Mouse (Mus musculus) midbrain, postnatal 0 days (tissue): ENCODE measurements at regions not wholly inside any gene's neighbourhood (a gene's known extent, or its start where the extent isn't known, plus 50 kb on each side); places are given as distances from the start of the nearest gene placed in this dataset.

ENCODE experiments used
- ATAC-seq: fragments of 200-750 bp; cut with Nextera tagmentation; 2 replicates; pipeline ENCODE4 v1.8.0; 2017; ENCODE audit warnings: moderate number of reproducible peaks, mild to moderate bottlenecking, moderate TSS enrichment, moderate library complexity; ENCODE audit not compliant: low FRiP score
- DNase-seq: peaks from one replicate; pipeline ENCODE4 v3.0.0-alpha.2; 2015; ENCODE audit warnings: low spot score
- H3K27ac ChIP-seq: fragments of 300-500 bp; sonication (generic); 2 replicates; pipeline ENCODE4 v1.5.1; 2014; ENCODE audit warnings: low read depth, mild to moderate bottlenecking, low read length, mixed read lengths
- H3K27me3 ChIP-seq: fragments of 300-500 bp; sonication (generic); 2 replicates; pipeline ENCODE4 v1.6.1; 2014; ENCODE audit warnings: low read length, control low read depth, mixed read lengths; ENCODE audit not compliant: insufficient read depth
- H3K36me3 ChIP-seq: fragments of 300-500 bp; sonication (generic); 2 replicates; pipeline ENCODE4 v1.6.1; 2014; ENCODE audit warnings: low read length, control low read depth, mixed read lengths; ENCODE audit not compliant: insufficient read depth
- H3K4me1 ChIP-seq: fragments of 300-500 bp; sonication (generic); 2 replicates; pipeline ENCODE4 v1.6.1; 2014; ENCODE audit warnings: mild to moderate bottlenecking, control low read depth, antibody characterized with exemption, low read length, mixed read lengths; ENCODE audit not compliant: insufficient read depth
- H3K4me2 ChIP-seq: fragments of 300-500 bp; sonication (generic); 2 replicates; pipeline ENCODE4 v1.6.1; 2014; ENCODE audit warnings: low read depth, mild to moderate bottlenecking, low read length, mixed read lengths; ENCODE audit not compliant: poor library complexity, severe bottlenecking
- H3K4me3 ChIP-seq: fragments of 300-500 bp; sonication (generic); 2 replicates; pipeline ENCODE4 v1.5.1; 2014; ENCODE audit warnings: low read depth, mild to moderate bottlenecking, low read length, moderate library complexity
- H3K9ac ChIP-seq: fragments of 300-500 bp; sonication (generic); replicated peaks from 2 replicates; pipeline ENCODE4 v1.6.1; 2014; ENCODE audit warnings: mild to moderate bottlenecking, low read length, moderate library complexity, mixed read lengths; ENCODE audit not compliant: poor library complexity, severe bottlenecking
- H3K9me3 ChIP-seq: fragments of 300-500 bp; sonication (generic); 2 replicates; pipeline ENCODE4 v1.6.1; 2016; ENCODE audit warnings: low read length, control low read depth
- CTCF ChIP-seq: IDR thresholded peaks from 2 replicates; pipeline ENCODE4 v1.5.1; 2016; ENCODE audit warnings: antibody characterized with exemption, mild to moderate bottlenecking
- WGBS: fragments of 180-500 bp; shearing (Covaris S2); extraction: QIAGEN DNeasy Blood & Tissue Kit; methylation state at CpG from one replicate; pipeline ENCODE4 v1.1.7; 2014; 5-methylcytosine and 5-hydroxymethylcytosine counted together

DNA sequence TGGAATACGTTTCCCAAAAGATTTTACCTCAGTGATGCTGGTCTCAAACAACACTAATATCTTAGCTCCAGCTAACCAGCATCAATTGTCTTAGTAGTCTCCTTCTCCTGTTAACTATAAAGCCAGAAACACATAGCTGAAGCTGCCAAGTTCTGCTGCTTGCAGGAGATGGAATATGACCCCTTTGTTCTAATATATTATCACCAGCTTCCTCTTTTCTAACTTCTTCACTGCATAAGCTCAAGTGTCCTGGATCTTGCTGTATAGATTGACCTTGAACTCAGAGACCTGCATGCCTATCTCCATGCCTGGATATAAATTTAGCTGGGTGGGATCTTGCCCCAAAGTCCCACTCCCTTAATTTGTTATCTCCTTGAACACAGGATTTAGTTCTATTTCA lies 94.8 kb downstream of the Rbm46 start:
- no peaks in the 10 kb centered on the region for H3K36me3 ChIP-seq
- no peak overlapping the region for H3K9ac ChIP-seq
- 79% methylated on average over 1 of the region's 1 CpGs for WGBS
- no peak for TF ChIP-seq CTCF
- H3K4me3 ChIP-seq, result no peak overlapping the region
- no peak overlapping the region for H3K27ac ChIP-seq
- no peaks in the 10 kb centered on the region for H3K9me3 ChIP-seq
- no peaks in the 10 kb centered on the region for H3K27me3 ChIP-seq
- H3K4me2 ChIP-seq, result no peak overlapping the region
- no peaks in the 10 kb centered on the region for H3K4me1 ChIP-seq
- DNase-seq (no peak), ATAC-seq (no peak)

DNA sequence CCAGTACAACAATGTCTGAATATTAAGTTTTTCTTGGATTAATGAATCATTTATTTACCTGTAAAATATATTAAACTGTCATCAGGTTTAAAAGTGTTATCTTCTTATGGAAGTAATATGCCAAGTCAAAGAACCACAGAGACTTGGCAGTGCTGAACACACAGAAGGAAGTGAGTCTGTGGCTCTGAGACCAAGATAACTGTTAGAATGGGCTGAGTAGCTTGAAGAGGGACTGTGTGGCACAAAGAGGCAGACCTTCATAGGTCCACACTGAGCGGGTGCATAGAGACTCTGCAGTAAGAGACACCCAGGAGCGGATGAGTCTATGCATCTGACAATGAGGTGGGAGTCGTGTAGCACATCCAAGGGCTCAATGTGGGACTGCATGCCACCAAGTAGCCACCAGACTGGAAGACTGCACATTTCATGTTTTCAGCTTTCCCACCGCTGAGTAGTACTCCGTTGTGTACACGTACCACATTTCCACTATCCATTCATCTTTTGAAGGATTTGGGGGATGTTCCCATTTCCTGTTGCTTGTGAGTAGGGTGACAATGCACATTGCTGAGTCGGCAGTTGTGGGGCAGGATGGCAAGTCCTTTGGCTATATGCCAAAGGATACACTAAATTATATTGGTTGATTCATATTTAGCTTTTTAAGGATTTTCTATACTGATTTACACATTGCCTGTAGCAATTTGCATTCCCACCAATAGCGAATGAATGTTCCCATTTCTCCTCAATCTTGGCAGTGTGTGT lies 105.6 kb downstream of the Rbm46 start:
- no peak overlapping the region for H3K9ac ChIP-seq
- DNase-seq (no peak), ATAC-seq (no peak)
- 93% methylated on average over 8 of the region's 8 CpGs for WGBS
- H3K27ac ChIP-seq, result no peak overlapping the region
- no peaks in the 10 kb centered on the region for H3K4me1 ChIP-seq
- no peaks in the 10 kb centered on the region for H3K36me3 ChIP-seq
- H3K4me3 ChIP-seq, result no peak overlapping the region
- no peaks in the 10 kb centered on the region for H3K27me3 ChIP-seq
- no peak overlapping the region for H3K4me2 ChIP-seq
- H3K9me3 ChIP-seq, result no peaks in the 10 kb centered on the region
- TF ChIP-seq CTCF, result no peak

GRCm38 (mm10) chr3:82767484-82767883 lies 108.8 kb downstream of the Rbm46 start:
- DNase-seq (no peak), ATAC-seq (no peak)
- Histone ChIP-seq H3K4me2 (no peak overlapping the region), H3K27ac (no peak overlapping the region), H3K4me1 (no peaks in the 10 kb centered on the region), H3K9me3 (no peaks in the 10 kb centered on the region), H3K9ac (no peak overlapping the region), H3K36me3 (no peaks in the 10 kb centered on the region), H3K27me3 (no peaks in the 10 kb centered on the region), H3K4me3 (no peak overlapping the region)
- no peak for TF ChIP-seq CTCF
- WGBS, result 74% methylated on average over 5 of the region's 5 CpGs

GRCm38 (mm10) chr3:82759946-82760345 lies 116.3 kb downstream of the Rbm46 start:
- ATAC-seq (no peak), DNase-seq (no peak)
- TF ChIP-seq CTCF, result no peak
- no peak overlapping the region for H3K4me3 ChIP-seq
- no peaks in the 10 kb centered on the region for H3K27me3 ChIP-seq
- 82% methylated on average over 2 of the region's 2 CpGs for WGBS
- H3K9ac ChIP-seq, result no peak overlapping the region
- H3K9me3 ChIP-seq, result no peaks in the 10 kb centered on the region
- H3K36me3 ChIP-seq, result no peaks in the 10 kb centered on the region
- H3K27ac ChIP-seq, result no peak overlapping the region
- H3K4me1 ChIP-seq, result no peaks in the 10 kb centered on the region
- no peak overlapping the region for H3K4me2 ChIP-seq

GRCm38 (mm10) chr3:82758967-82759366 lies 117.3 kb downstream of the Rbm46 start:
- Histone ChIP-seq H3K27me3 (no peaks in the 10 kb centered on the region), H3K4me1 (no peaks in the 10 kb centered on the region), H3K4me3 (no peak overlapping the region), H3K9me3 (no peaks in the 10 kb centered on the region), H3K27ac (no peak overlapping the region), H3K4me2 (no peak overlapping the region), H3K9ac (no peak overlapping the region), H3K36me3 (no peaks in the 10 kb centered on the region)
- DNase-seq (no peak), ATAC-seq (no peak)
- no peak for TF ChIP-seq CTCF
- WGBS, result 73% methylated on average over 1 of the region's 1 CpGs

- Histone ChIP-seq H3K9me3 (no peaks in the 10 kb centered on the region), H3K27me3 (no peaks in the 10 kb centered on the region), H3K36me3 (no peaks in the 10 kb centered on the region), H3K4me3 (no peak overlapping the region), H3K4me2 (no peak overlapping the region), H3K9ac (no peak overlapping the region), H3K27ac (no peak overlapping the region), H3K4me1 (no peaks in the 10 kb centered on the region)
- TF ChIP-seq CTCF, result peak; percentile 73
- ATAC-seq (no peak), DNase-seq (peak; percentile 4)
- WGBS, result 28% methylated on average over 3 of the region's 3 CpGs
Measured at GRCm38 (mm10) chr3:82725546-82725945, 150.7 kb downstream of the Rbm46 start.
